Mouse (Mus musculus) cerebellum, adult 2 months (tissue): ENCODE data around the gene Tctn1. TPM values are rescaled to one million over a fixed set of nuclear protein-coding genes. Genes with fewer than 3 reads are reported as not detected.

Source experiments
- DNase-seq, 2 experiments: peaks; one replicate each; pipeline ENCODE4 v3.0.0; 2021
- H3K27ac ChIP-seq: fragments of 200-500 bp; 2 replicates; pipeline ENCODE4 v1.5.1; 2012; ENCODE audit warnings: low read length, control low read depth, inconsistent platforms; ENCODE audit not compliant: insufficient read depth
- H3K27me3 ChIP-seq: fragments of 200-500 bp; 2 replicates; pipeline ENCODE4 v1.6.1; 2012; ENCODE audit warnings: inconsistent platforms, mild to moderate bottlenecking, low read length, moderate library complexity; ENCODE audit not compliant: control insufficient read depth, insufficient read depth
- H3K4me1 ChIP-seq: fragments of 200-500 bp; 2 replicates; pipeline ENCODE4 v1.6.1; 2011; ENCODE audit warnings: low read length; ENCODE audit not compliant: control insufficient read depth, insufficient read depth
- H3K4me3 ChIP-seq: fragments of 200-500 bp; replicated peaks from 2 replicates; pipeline ENCODE3; 2011; ENCODE audit warnings: mild to moderate bottlenecking, low read depth, low read length, control low read depth; ENCODE audit not compliant: insufficient read depth
- CTCF ChIP-seq: fragments of 200-500 bp; IDR thresholded peaks from 2 replicates; pipeline ENCODE4 v1.5.1; 2011; ENCODE audit warnings: low read depth, mild to moderate bottlenecking, control low read depth, low read length, moderate library complexity, borderline replicate concordance; ENCODE audit not compliant: insufficient read depth
- POLR2A ChIP-seq: fragments of 200-500 bp; IDR thresholded peaks from 2 replicates; pipeline ENCODE4 v1.6.1; 2011; ENCODE audit warnings: low read length, control low read depth, borderline replicate concordance; ENCODE audit not compliant: insufficient read depth
- WGBS: fragments of 180-500 bp; shearing (Covaris S2); methylation state at CpG from one replicate; pipeline ENCODE4 v1.1.7; 2018; 5-methylcytosine and 5-hydroxymethylcytosine counted together
- polyA plus RNA-seq: library from polyadenylated mRNA; depleted of rRNA; stranded (reverse); fragments of >200 nt; gene quantifications from 2 replicates; pipeline ENCODE4 v1.2.3, GENCODE M21; 2012

Tctn1 gene
- polyA plus RNA-seq, 1 experiment, result 29.2 TPM

GRCm38 (mm10) chr5:122209591-122210368, 54.5 kb downstream of the Tctn1 start:
- H3K27me3 ChIP-seq, result no peaks in the 10 kb centered on the region
- 15% methylated on average over 21 of the region's 21 CpGs for WGBS
- H3K4me3 ChIP-seq, result no peak overlapping the region
- no peak for DNase-seq
- TF ChIP-seq POLR2A, result no peak
- no peak for TF ChIP-seq CTCF
- H3K4me1 ChIP-seq, result peaks cover 5% of the 10 kb centered on the region
- no peak overlapping the region for H3K27ac ChIP-seq

- no peaks in the 10 kb centered on the region for H3K27me3 ChIP-seq
- 66% methylated on average over 6 of the region's 6 CpGs for WGBS
- no peak overlapping the region for H3K27ac ChIP-seq
- no peak overlapping the region for H3K4me3 ChIP-seq
- peaks cover 5% of the 10 kb centered on the region for H3K4me1 ChIP-seq
- no peak for TF ChIP-seq POLR2A
- TF ChIP-seq CTCF, result no peak
- DNase-seq, result no peak
Observed at GRCm38 (mm10) chr5:122208909-122209308, 55.4 kb downstream of the Tctn1 start.

GRCm38 (mm10) chr5:122206475-122206874, 57.8 kb downstream of the Tctn1 start, which contains the start of gene Hvcn1:
Gene Hvcn1, plus strand, starts transcription at chr5:122206804.
- DNase-seq, result no peak
- Histone ChIP-seq H3K4me1 (peaks cover 5% of the 10 kb centered on the region), H3K27me3 (no peaks in the 10 kb centered on the region), H3K27ac (no peak within 1 kb of the TSS), H3K4me3 (no peak within 1 kb of the TSS)
- 72% methylated on average over 4 of the region's 4 CpGs for WGBS
- TF ChIP-seq POLR2A, result no peak
- no peak for TF ChIP-seq CTCF

- no peak for DNase-seq
- TF ChIP-seq CTCF (no peak), POLR2A (no peak)
- H3K4me1 ChIP-seq, result no peaks in the 10 kb centered on the region
- H3K27ac ChIP-seq, result no peak overlapping the region
- WGBS, result 69% methylated on average over 2 of the region's 2 CpGs
- no peaks in the 10 kb centered on the region for H3K27me3 ChIP-seq
- no peak overlapping the region for H3K4me3 ChIP-seq
Observed at GRCm38 (mm10) chr5:122204180-122204579, 60.1 kb downstream of the Tctn1 start.

GRCm38 (mm10) chr5:122201904-122202303, 62.4 kb downstream of the Tctn1 start:
- Histone ChIP-seq H3K27me3 (no peaks in the 10 kb centered on the region), H3K4me1 (no peaks in the 10 kb centered on the region), H3K4me3 (no peak overlapping the region), H3K27ac (no peak overlapping the region)
- 88% methylated on average over 6 of the region's 6 CpGs for WGBS
- DNase-seq, result no peak
- TF ChIP-seq CTCF (no peak), POLR2A (no peak)

- WGBS, result 92% methylated on average over 4 of the region's 4 CpGs
- Histone ChIP-seq H3K27me3 (no peaks in the 10 kb centered on the region), H3K4me3 (no peak overlapping the region), H3K4me1 (no peaks in the 10 kb centered on the region), H3K27ac (no peak overlapping the region)
- TF ChIP-seq POLR2A (no peak), CTCF (no peak)
- DNase-seq, result no peak
Observed at GRCm38 (mm10) chr5:122200872-122201271, 63.4 kb downstream of the Tctn1 start.

GRCm38 (mm10) chr5:122192347-122192746, 71.9 kb downstream of the Tctn1 start:
- H3K27ac ChIP-seq, result no peak overlapping the region
- H3K4me3 ChIP-seq, result no peak overlapping the region
- no peaks in the 10 kb centered on the region for H3K4me1 ChIP-seq
- no peak for DNase-seq
- TF ChIP-seq CTCF (no peak), POLR2A (no peak)
- H3K27me3 ChIP-seq, result no peaks in the 10 kb centered on the region
- 47% methylated on average over 4 of the region's 4 CpGs for WGBS

- Histone ChIP-seq H3K27me3 (no peaks in the 10 kb centered on the region), H3K4me3 (no peak overlapping the region), H3K27ac (no peak overlapping the region), H3K4me1 (no peaks in the 10 kb centered on the region)
- no peak for TF ChIP-seq CTCF
- TF ChIP-seq POLR2A, result no peak
- 80% methylated on average over 12 of the region's 12 CpGs for WGBS
- DNase-seq, result no peak
Observed at GRCm38 (mm10) chr5:122191269-122192063, 72.8 kb downstream of the Tctn1 start.
